Mouse (Mus musculus): ENCODE measurements around the gene Vangl2. TPM values are rescaled to one million over a fixed set of nuclear protein-coding genes. Genes with fewer than 3 reads are reported as not detected.
"Not testable (repeated sequence)": the region's sequence is repeated elsewhere in the genome, so short reads cannot be mapped to it uniquely, and the experiment has no call there.

Vangl2 gene
- polyA plus RNA-seq, 1 experiment from 2014 or later: 23.3 TPM

- DNase-seq (ENCODE audit: low spot score): no peak
- WGBS: 86% methylated on average over 9 of the region's 9 CpGs
Observed at GRCm38 (mm10) chr1:171975377-171975776, 52.9 kb downstream of the Vangl2 start.

GRCm38 (mm10) chr1:171974361-171974760, 53.9 kb downstream of the Vangl2 start:
- WGBS: 89% methylated on average over 2 of the region's 2 CpGs

More at GRCm38 (mm10) chr1:171975377-171975776, 52.9 kb downstream of the Vangl2 start:
- H3K9ac ChIP-seq (ENCODE audit: low read length): no peak overlapping the region
- no peaks in the 10 kb centered on the region for H3K27me3 ChIP-seq (ENCODE audit: control insufficient read depth, insufficient read depth, low read length)
- no peak for ATAC-seq (ENCODE audit: insufficient number of reproducible peaks, low FRiP score, low TSS enrichment, low read depth)
- no peaks in the 10 kb centered on the region for H3K4me1 ChIP-seq (ENCODE audit: control insufficient read depth, insufficient read depth, low read length)
- no peak overlapping the region for H3K27ac ChIP-seq (replicated peaks; ENCODE audit: low read depth, low read length)
- no peaks in the 10 kb centered on the region for H3K9me3 ChIP-seq (ENCODE audit: control insufficient read depth, low read length)
- H3K4me2 ChIP-seq (ENCODE audit: low read depth, severe bottlenecking): no peak overlapping the region
- no peak overlapping the region for H3K4me3 ChIP-seq (ENCODE audit: low read depth, low read length)
- no peaks in the 10 kb centered on the region for H3K36me3 ChIP-seq (ENCODE audit: control insufficient read depth, insufficient read depth, low read length)

DNA sequence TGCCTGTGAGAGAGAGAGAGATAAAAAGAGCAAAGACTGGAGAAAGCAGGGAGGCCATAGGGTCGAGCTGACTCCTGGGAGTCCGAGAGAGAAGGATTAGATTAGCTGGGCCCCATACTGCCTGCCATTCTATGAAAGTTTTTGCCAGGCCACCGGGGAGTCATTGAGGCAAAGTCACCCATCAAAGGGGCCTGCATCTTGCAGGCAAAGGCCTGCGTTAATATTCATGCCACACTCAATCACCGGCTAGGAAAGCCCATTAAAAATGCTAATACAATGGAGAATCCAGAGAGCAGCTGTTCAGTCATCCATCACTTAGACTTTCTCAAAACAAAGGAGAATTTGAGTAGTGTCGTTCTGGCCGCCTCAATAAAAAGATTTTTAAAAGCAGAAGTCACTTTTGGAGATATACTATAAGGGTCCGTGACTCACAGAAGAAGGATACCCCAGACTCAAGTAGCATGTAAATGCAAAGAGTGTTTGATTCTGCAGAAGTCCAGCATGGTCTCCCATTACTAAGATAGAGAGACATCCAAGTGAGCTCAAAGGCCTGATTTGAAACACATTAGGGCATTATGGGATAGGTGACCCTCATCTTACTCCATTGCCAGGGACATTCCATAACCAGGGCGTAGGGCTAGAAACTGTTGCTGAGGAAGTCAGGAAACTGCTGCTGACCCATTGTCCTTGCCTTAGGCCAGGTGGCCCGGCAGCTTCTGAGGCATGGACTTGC, 57.2 kb downstream of the Vangl2 start:
- no peak overlapping the region for H3K4me3 ChIP-seq (ENCODE audit: low read depth, low read length)
- no peaks in the 10 kb centered on the region for H3K9me3 ChIP-seq (ENCODE audit: control insufficient read depth, low read length)
- no peaks in the 10 kb centered on the region for H3K27me3 ChIP-seq (ENCODE audit: control insufficient read depth, insufficient read depth, low read length)
- WGBS: 68% methylated on average over 10 of the region's 10 CpGs
- H3K27ac ChIP-seq (replicated peaks; ENCODE audit: low read depth, low read length): no peak overlapping the region
- no peak overlapping the region for H3K4me2 ChIP-seq (ENCODE audit: low read depth, severe bottlenecking)
- DNase-seq (ENCODE audit: low spot score) (no peak), ATAC-seq (ENCODE audit: insufficient number of reproducible peaks, low FRiP score, low TSS enrichment, low read depth) (no peak)
- H3K4me1 ChIP-seq (ENCODE audit: control insufficient read depth, insufficient read depth, low read length): no peaks in the 10 kb centered on the region
- no peak overlapping the region for H3K9ac ChIP-seq (ENCODE audit: low read length)
- H3K36me3 ChIP-seq (ENCODE audit: control insufficient read depth, insufficient read depth, low read length): no peaks in the 10 kb centered on the region

More at GRCm38 (mm10) chr1:171974361-171974760, 53.9 kb downstream of the Vangl2 start:
- not testable (repeated sequence) for H3K27me3 ChIP-seq (ENCODE audit: control insufficient read depth, insufficient read depth, low read length); H3K4me2 ChIP-seq (ENCODE audit: low read depth, severe bottlenecking); H3K4me1 ChIP-seq (ENCODE audit: control insufficient read depth, insufficient read depth, low read length); ATAC-seq (ENCODE audit: insufficient number of reproducible peaks, low FRiP score, low TSS enrichment, low read depth); H3K9ac ChIP-seq (ENCODE audit: low read length); H3K9me3 ChIP-seq (ENCODE audit: control insufficient read depth, low read length); DNase-seq (ENCODE audit: low spot score); H3K36me3 ChIP-seq (ENCODE audit: control insufficient read depth, insufficient read depth, low read length); H3K4me3 ChIP-seq (ENCODE audit: low read depth, low read length); H3K27ac ChIP-seq (replicated peaks; ENCODE audit: low read depth, low read length)

- 91% methylated on average over 6 of the region's 6 CpGs for WGBS
Observed at GRCm38 (mm10) chr1:171969221-171969620, 59.0 kb downstream of the Vangl2 start.

GRCm38 (mm10) chr1:171966054-171966790, 62.0 kb downstream of the Vangl2 start:
- 72% methylated on average over 6 of the region's 6 CpGs for WGBS

More at GRCm38 (mm10) chr1:171969221-171969620, 59.0 kb downstream of the Vangl2 start:
- no peaks in the 10 kb centered on the region for H3K4me1 ChIP-seq (ENCODE audit: control insufficient read depth, insufficient read depth, low read length)
- no peak for DNase-seq (ENCODE audit: low spot score)
- H3K9ac ChIP-seq (ENCODE audit: low read length): no peak overlapping the region
- ATAC-seq (ENCODE audit: insufficient number of reproducible peaks, low FRiP score, low TSS enrichment, low read depth): no peak
- no peaks in the 10 kb centered on the region for H3K27me3 ChIP-seq (ENCODE audit: control insufficient read depth, insufficient read depth, low read length)
- H3K27ac ChIP-seq (replicated peaks; ENCODE audit: low read depth, low read length): no peak overlapping the region
- no peak overlapping the region for H3K4me2 ChIP-seq (ENCODE audit: low read depth, severe bottlenecking)
- H3K9me3 ChIP-seq (ENCODE audit: control insufficient read depth, low read length): no peaks in the 10 kb centered on the region
- no peak overlapping the region for H3K4me3 ChIP-seq (ENCODE audit: low read depth, low read length)
- H3K36me3 ChIP-seq (ENCODE audit: control insufficient read depth, insufficient read depth, low read length): no peaks in the 10 kb centered on the region

DNA sequence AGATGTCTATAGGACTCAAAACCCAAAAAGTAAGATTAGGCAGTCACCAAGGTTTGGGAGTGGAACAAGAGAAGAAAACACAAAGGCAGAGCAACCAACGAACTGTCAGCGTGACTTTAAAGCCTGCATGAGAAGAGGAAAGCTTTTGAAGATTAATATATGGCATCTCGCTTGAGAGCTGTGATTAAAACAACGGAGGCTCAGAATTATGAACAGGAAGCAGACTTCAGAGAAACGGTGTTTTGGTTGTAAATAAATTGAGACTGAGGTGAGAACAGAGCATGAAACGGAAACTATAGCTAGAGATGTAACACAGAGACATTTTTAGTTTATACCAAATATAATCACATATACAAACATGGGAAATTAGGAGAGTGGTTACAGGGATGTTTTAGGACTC, 64.6 kb downstream of the Vangl2 start:
- no peak overlapping the region for H3K4me2 ChIP-seq (ENCODE audit: low read depth, severe bottlenecking)
- H3K9ac ChIP-seq (ENCODE audit: low read length): no peak overlapping the region
- H3K27ac ChIP-seq (replicated peaks; ENCODE audit: low read depth, low read length): no peak overlapping the region
- no peak for ATAC-seq (ENCODE audit: insufficient number of reproducible peaks, low FRiP score, low TSS enrichment, low read depth)
- no peaks in the 10 kb centered on the region for H3K36me3 ChIP-seq (ENCODE audit: control insufficient read depth, insufficient read depth, low read length)
- H3K9me3 ChIP-seq (ENCODE audit: control insufficient read depth, low read length): no peaks in the 10 kb centered on the region
- H3K4me3 ChIP-seq (ENCODE audit: low read depth, low read length): no peak overlapping the region
- WGBS: 65% methylated on average over 6 of the region's 6 CpGs
- no peaks in the 10 kb centered on the region for H3K27me3 ChIP-seq (ENCODE audit: control insufficient read depth, insufficient read depth, low read length)
- DNase-seq (ENCODE audit: low spot score): no peak
- H3K4me1 ChIP-seq (ENCODE audit: control insufficient read depth, insufficient read depth, low read length): no peaks in the 10 kb centered on the region

More at GRCm38 (mm10) chr1:171966054-171966790, 62.0 kb downstream of the Vangl2 start:
- H3K9me3 ChIP-seq (ENCODE audit: control insufficient read depth, low read length): no peaks in the 10 kb centered on the region
- no peaks in the 10 kb centered on the region for H3K36me3 ChIP-seq (ENCODE audit: control insufficient read depth, insufficient read depth, low read length)
- ATAC-seq (ENCODE audit: insufficient number of reproducible peaks, low FRiP score, low TSS enrichment, low read depth): no peak
- H3K4me1 ChIP-seq (ENCODE audit: control insufficient read depth, insufficient read depth, low read length): no peaks in the 10 kb centered on the region
- DNase-seq (ENCODE audit: low spot score): no peak
- no peaks in the 10 kb centered on the region for H3K27me3 ChIP-seq (ENCODE audit: control insufficient read depth, insufficient read depth, low read length)
- no peak overlapping the region for H3K9ac ChIP-seq (ENCODE audit: low read length)
- H3K4me2 ChIP-seq (ENCODE audit: low read depth, severe bottlenecking): no peak overlapping the region
- no peak overlapping the region for H3K4me3 ChIP-seq (ENCODE audit: low read depth, low read length)
- H3K27ac ChIP-seq (replicated peaks; ENCODE audit: low read depth, low read length): no peak overlapping the region

GRCm38 (mm10) chr1:171961704-171962103, 66.5 kb downstream of the Vangl2 start:
- WGBS: 71% methylated on average over 6 of the region's 6 CpGs
- Histone ChIP-seq H3K9ac (ENCODE audit: low read length) (no peak overlapping the region), H3K27ac (replicated peaks; ENCODE audit: low read depth, low read length) (no peak overlapping the region), H3K4me1 (ENCODE audit: control insufficient read depth, insufficient read depth, low read length) (no peaks in the 10 kb centered on the region), H3K36me3 (ENCODE audit: control insufficient read depth, insufficient read depth, low read length) (no peaks in the 10 kb centered on the region), H3K9me3 (ENCODE audit: control insufficient read depth, low read length) (no peaks in the 10 kb centered on the region), H3K4me2 (ENCODE audit: low read depth, severe bottlenecking) (no peak overlapping the region), H3K27me3 (ENCODE audit: control insufficient read depth, insufficient read depth, low read length) (no peaks in the 10 kb centered on the region), H3K4me3 (ENCODE audit: low read depth, low read length) (no peak overlapping the region)
- DNase-seq (ENCODE audit: low spot score) (no peak), ATAC-seq (ENCODE audit: insufficient number of reproducible peaks, low FRiP score, low TSS enrichment, low read depth) (no peak)

DNA sequence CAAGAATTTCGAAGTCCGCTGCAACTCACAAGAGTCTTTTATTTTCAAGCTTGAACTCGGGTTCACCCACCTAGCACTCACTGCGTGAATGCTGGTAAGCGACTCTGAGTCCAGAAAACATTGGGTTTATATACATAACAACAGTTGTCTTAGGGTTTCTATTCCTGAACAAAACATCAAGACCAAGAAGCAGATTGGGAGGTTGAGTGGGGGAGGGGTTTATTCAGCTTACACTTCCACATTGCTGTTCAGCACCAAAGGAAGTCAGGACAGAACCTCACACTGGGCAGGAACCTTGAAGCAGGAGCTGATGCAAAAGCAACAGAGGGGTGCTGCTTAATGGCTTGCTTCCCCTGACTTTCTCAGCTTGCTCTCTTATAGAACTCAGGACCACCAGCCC, 67.5 kb downstream of the Vangl2 start:
- 91% methylated on average over 5 of the region's 5 CpGs for WGBS
- Histone ChIP-seq H3K27ac (replicated peaks; ENCODE audit: low read depth, low read length) (no peak overlapping the region), H3K9me3 (ENCODE audit: control insufficient read depth, low read length) (no peaks in the 10 kb centered on the region), H3K27me3 (ENCODE audit: control insufficient read depth, insufficient read depth, low read length) (no peaks in the 10 kb centered on the region), H3K9ac (ENCODE audit: low read length) (no peak overlapping the region), H3K36me3 (ENCODE audit: control insufficient read depth, insufficient read depth, low read length) (no peaks in the 10 kb centered on the region), H3K4me2 (ENCODE audit: low read depth, severe bottlenecking) (no peak overlapping the region), H3K4me1 (ENCODE audit: control insufficient read depth, insufficient read depth, low read length) (no peaks in the 10 kb centered on the region), H3K4me3 (ENCODE audit: low read depth, low read length) (no peak overlapping the region)
- DNase-seq (ENCODE audit: low spot score): no peak
- ATAC-seq (ENCODE audit: insufficient number of reproducible peaks, low FRiP score, low TSS enrichment, low read depth): no peak
